Mouse (Mus musculus) forebrain, embryonic 12.5 days (tissue): ENCODE results near the gene Hist1h1e. TPM values are rescaled to one million over a fixed set of nuclear protein-coding genes. Genes with fewer than 3 reads are reported as not detected.
"Not testable (repeated sequence)": the region's sequence is repeated elsewhere in the genome, so short reads cannot be mapped to it uniquely, and the experiment has no call there.

ENCODE experiments used
- ATAC-seq: fragments of 200-750 bp; cut with Nextera tagmentation; 2 replicates; pipeline ENCODE4 v1.8.0; 2017; ENCODE audit warnings: moderate TSS enrichment; ENCODE audit not compliant: low FRiP score
- H3K27ac ChIP-seq: fragments of 300-500 bp; sonication (generic); 2 replicates; pipeline ENCODE4 v1.5.1; 2016; ENCODE audit warnings: mild to moderate bottlenecking
- H3K27me3 ChIP-seq: fragments of 300-500 bp; sonication (generic); 2 replicates; pipeline ENCODE4 v1.6.1; 2016; ENCODE audit warnings: mild to moderate bottlenecking
- H3K36me3 ChIP-seq: fragments of 300-500 bp; sonication (generic); replicated peaks from 2 replicates; pipeline ENCODE4 v1.6.1; 2016; ENCODE audit warnings: mild to moderate bottlenecking
- H3K4me1 ChIP-seq: fragments of 300-500 bp; sonication (generic); 2 replicates; pipeline ENCODE4 v1.6.1; 2016
- H3K4me2 ChIP-seq: fragments of 300-500 bp; sonication (generic); 2 replicates; pipeline ENCODE4 v1.6.1; 2016; ENCODE audit warnings: mild to moderate bottlenecking, moderate library complexity
- H3K4me3 ChIP-seq: fragments of 300-500 bp; sonication (generic); replicated peaks from 2 replicates; pipeline ENCODE4 v1.5.1; 2016; ENCODE audit warnings: mild to moderate bottlenecking
- H3K9ac ChIP-seq: fragments of 300-500 bp; sonication (generic); 2 replicates; pipeline ENCODE4 v1.6.1; 2016; ENCODE audit warnings: mild to moderate bottlenecking
- H3K9me3 ChIP-seq: fragments of 300-500 bp; sonication (generic); 2 replicates; pipeline ENCODE4 v1.6.1; 2016
- WGBS: fragments of 180-500 bp; shearing (Covaris S2); methylation state at CpG from one replicate; pipeline ENCODE4 v1.1.7; 2016; 5-methylcytosine and 5-hydroxymethylcytosine counted together
- polyA plus RNA-seq: library from polyadenylated mRNA; unstranded; fragments of >200 nt; fragmentation: Nextera tagmentation; extraction: Ambion mirVana; gene quantifications from 2 replicates; pipeline ENCODE4 v1.2.1, GENCODE M21; 2016

Hist1h1e gene
- 26.3 and 26.6 TPM in 2 replicates for polyA plus RNA-seq

GRCm38 (mm10) chr13:23622175-23622671, at the start of gene Hist1h1e:
TSS of gene Hist1h1e (minus strand) at chr13:23622558.
- peaks cover 17% of the 10 kb centered on the region for H3K4me1 ChIP-seq
- not testable (repeated sequence) for H3K36me3 ChIP-seq, H3K9me3 ChIP-seq, H3K27me3 ChIP-seq
- peak within 1 kb of the TSS; percentile 92 for H3K9ac ChIP-seq
- under 1% methylated on average over 50 of the region's 53 CpGs for WGBS
- peak; percentile 96 for ATAC-seq
- H3K4me2 ChIP-seq: peak within 1 kb of the TSS; percentile 76
- H3K4me3 ChIP-seq: peak within 1 kb of the TSS; percentile 58
- peak within 1 kb of the TSS; percentile 98 for H3K27ac ChIP-seq

DNA sequence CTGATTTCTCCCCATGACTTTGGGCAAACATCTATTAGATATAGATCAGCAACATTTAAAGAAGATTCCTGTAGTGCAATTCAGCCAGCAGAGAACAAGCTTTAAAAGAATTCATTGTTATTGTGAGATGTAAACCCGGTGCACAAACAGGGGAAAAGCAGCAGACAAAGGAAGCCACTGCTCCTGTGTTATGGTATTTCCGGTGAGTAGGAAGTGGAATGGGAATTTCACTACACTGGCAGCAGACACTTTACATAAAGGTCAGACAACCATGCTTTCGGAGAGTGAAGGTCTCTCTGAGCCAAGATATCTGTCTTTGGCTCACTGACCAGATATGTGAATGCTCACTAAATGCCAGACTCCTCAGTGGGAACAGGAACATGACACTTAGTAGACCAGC, 40.2 kb upstream of the Hist1h1e start:
- Histone ChIP-seq H3K4me1 (no peaks in the 10 kb centered on the region), H3K4me3 (no peak overlapping the region), H3K36me3 (no peaks in the 10 kb centered on the region), H3K27ac (no peak overlapping the region), H3K4me2 (no peak overlapping the region), H3K9ac (no peak overlapping the region), H3K9me3 (no peaks in the 10 kb centered on the region), H3K27me3 (no peaks in the 10 kb centered on the region)
- 83% methylated on average over 3 of the region's 3 CpGs for WGBS
- ATAC-seq: no peak

GRCm38 (mm10) chr13:23659636-23660366, 37.4 kb upstream of the Hist1h1e start:
- H3K9me3 ChIP-seq: no peaks in the 10 kb centered on the region
- WGBS: 78% methylated on average over 6 of the region's 6 CpGs
- no peak overlapping the region for H3K27ac ChIP-seq
- ATAC-seq: no peak
- H3K4me1 ChIP-seq: no peaks in the 10 kb centered on the region
- H3K9ac ChIP-seq: no peak overlapping the region
- H3K27me3 ChIP-seq: no peaks in the 10 kb centered on the region
- no peak overlapping the region for H3K4me2 ChIP-seq
- no peaks in the 10 kb centered on the region for H3K36me3 ChIP-seq
- no peak overlapping the region for H3K4me3 ChIP-seq

- Histone ChIP-seq H3K4me3 (no peak overlapping the region), H3K27me3 (no peaks in the 10 kb centered on the region), H3K9ac (no peak overlapping the region), H3K36me3 (no peaks in the 10 kb centered on the region), H3K4me1 (no peaks in the 10 kb centered on the region), H3K4me2 (no peak overlapping the region), H3K9me3 (no peaks in the 10 kb centered on the region), H3K27ac (no peak overlapping the region)
- WGBS: 40% methylated on average over 1 of the region's 1 CpGs
- ATAC-seq: no peak
Observed at GRCm38 (mm10) chr13:23630653-23631052, 8.3 kb upstream of the Hist1h1e start.

DNA sequence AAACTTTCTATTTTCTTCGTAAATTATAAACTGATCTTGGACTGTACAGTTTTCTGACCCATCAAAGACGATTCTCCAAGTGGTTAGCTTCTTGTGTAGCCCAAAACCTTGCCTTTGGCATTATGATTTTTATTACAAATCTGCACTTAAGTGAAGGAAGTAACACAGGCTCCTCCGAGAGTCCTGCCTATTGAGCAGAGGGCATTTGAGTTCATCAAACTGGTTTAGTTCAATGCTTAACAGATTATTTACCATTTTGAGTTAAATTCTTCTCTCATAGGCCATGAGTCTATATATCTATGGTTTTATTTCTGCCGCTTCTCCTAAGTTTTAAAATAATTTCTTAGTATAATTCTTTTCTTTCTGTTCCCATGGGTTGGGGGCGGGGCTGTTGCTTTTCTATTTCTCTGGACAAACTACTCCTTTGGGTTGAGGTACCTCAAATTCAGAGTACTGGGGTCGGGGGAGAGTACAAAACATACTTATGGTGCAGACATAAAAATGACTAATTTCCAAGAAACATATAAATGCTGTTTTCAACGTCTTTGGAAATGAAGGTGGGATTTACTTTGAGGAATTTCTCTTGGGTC, 598 bp upstream of the Hist1h1e start:
- Histone ChIP-seq H3K27me3 (0 out of 2 replicates have a peak, but pooled peaks cover 3% of the 10 kb centered on the region), H3K9me3 (no peaks in the 10 kb centered on the region), H3K9ac (peak overlapping the region; percentile 92), H3K27ac (peak overlapping the region; percentile 98), H3K4me2 (peak overlapping the region; percentile 76), H3K36me3 (no peaks in the 10 kb centered on the region), H3K4me1 (peaks cover 17% of the 10 kb centered on the region), H3K4me3 (peak overlapping the region; percentile 58)
- WGBS: 30% methylated on average over 7 of the region's 7 CpGs
- ATAC-seq: no peak

- peak overlapping the region; percentile 58 for H3K4me3 ChIP-seq
- peak overlapping the region; percentile 76 for H3K4me2 ChIP-seq
- peaks cover 17% of the 10 kb centered on the region for H3K4me1 ChIP-seq
- ATAC-seq: peak; percentile 78
- H3K9ac ChIP-seq: peak overlapping the region; percentile 92
- H3K27ac ChIP-seq: peak overlapping the region; percentile 98
- 0 out of 2 replicates have a peak, but pooled peaks cover 3% of the 10 kb centered on the region for H3K27me3 ChIP-seq
- under 1% methylated on average over 18 of the region's 18 CpGs for WGBS
- H3K36me3 ChIP-seq: no peaks in the 10 kb centered on the region
- H3K9me3 ChIP-seq: no peaks in the 10 kb centered on the region
Observed at GRCm38 (mm10) chr13:23621532-23622174, 705 bp downstream of the Hist1h1e start.

- 1% methylated on average over 27 of the region's 27 CpGs for WGBS
- Histone ChIP-seq H3K4me1 (peaks cover 17% of the 10 kb centered on the region), H3K4me3 (peak within 1 kb of the TSS; percentile 58), H3K9ac (peak within 1 kb of the TSS; percentile 92), H3K27me3 (0 out of 2 replicates have a peak, but pooled peaks cover 3% of the 10 kb centered on the region), H3K36me3 (no peaks in the 10 kb centered on the region), H3K27ac (peak within 1 kb of the TSS; percentile 98), H3K9me3 (no peaks in the 10 kb centered on the region), H3K4me2 (peak within 1 kb of the TSS; percentile 76)
- ATAC-seq: peak; percentile 83
Observed at GRCm38 (mm10) chr13:23620733-23621531, 1.4 kb downstream of the Hist1h1e start, which contains the start of gene Hist1h2be. TSS of gene Hist1h2be (minus strand) at chr13:23621124.

- peak overlapping the region; percentile 64 for H3K9ac ChIP-seq
- H3K4me2 ChIP-seq: peak overlapping the region; percentile 76
- peak overlapping the region; percentile 98 for H3K27ac ChIP-seq
- 54% methylated on average over 12 of the region's 12 CpGs for WGBS
- peak overlapping the region; percentile 58 for H3K4me3 ChIP-seq
- no peaks in the 10 kb centered on the region for H3K9me3 ChIP-seq
- ATAC-seq: no peak
- no peaks in the 10 kb centered on the region for H3K27me3 ChIP-seq
- no peaks in the 10 kb centered on the region for H3K36me3 ChIP-seq
- H3K4me1 ChIP-seq: peaks cover 17% of the 10 kb centered on the region
Observed at GRCm38 (mm10) chr13:23620056-23620732, 2.2 kb downstream of the Hist1h1e start.

DNA sequence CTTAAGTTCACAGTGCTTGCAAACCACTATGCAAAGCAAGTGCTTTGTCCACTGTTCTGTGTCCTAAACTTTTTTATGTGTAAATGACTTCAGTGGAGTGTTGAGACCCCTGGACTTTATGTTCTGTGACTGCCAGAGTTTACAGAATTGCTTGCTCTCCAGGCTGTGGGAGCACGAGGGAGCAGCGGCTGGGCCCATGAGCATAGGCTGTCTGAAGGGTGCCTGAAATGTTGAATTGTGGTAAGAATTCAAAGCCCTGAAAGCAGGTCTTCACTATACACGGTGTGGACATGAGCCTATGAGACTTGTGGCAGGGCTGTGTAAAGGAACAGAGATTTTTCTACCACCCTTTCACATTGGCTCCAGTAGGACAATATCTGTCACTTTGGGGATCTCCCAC, 10.7 kb downstream of the Hist1h1e start:
- Histone ChIP-seq H3K4me2 (no peak overlapping the region), H3K9me3 (no peaks in the 10 kb centered on the region), H3K27me3 (no peaks in the 10 kb centered on the region), H3K36me3 (no peaks in the 10 kb centered on the region), H3K27ac (no peak overlapping the region), H3K4me1 (no peaks in the 10 kb centered on the region), H3K9ac (no peak overlapping the region), H3K4me3 (no peak overlapping the region)
- 89% methylated on average over 3 of the region's 3 CpGs for WGBS
- ATAC-seq: no peak

DNA sequence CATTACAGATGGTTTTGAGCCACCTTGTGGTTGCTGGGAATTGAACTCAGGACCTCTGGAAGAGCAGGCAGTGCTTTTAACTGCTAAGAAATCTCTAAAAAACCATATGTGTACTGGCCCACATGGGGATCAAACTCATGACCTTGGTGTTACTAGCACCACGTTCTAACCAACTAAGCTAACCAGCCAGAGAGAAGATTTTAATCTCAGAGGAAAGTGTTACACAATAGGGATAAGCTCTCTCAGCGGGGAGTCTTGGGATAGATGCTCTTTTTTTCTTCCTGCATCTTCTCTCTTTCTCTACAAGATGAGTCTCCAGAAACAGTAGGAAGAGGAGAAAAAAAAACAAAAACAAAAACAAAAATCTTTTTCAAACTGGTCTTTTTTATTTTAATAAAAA, 12.0 kb downstream of the Hist1h1e start:
- Histone ChIP-seq H3K9me3 (no peaks in the 10 kb centered on the region), H3K27ac (no peak overlapping the region), H3K4me1 (no peaks in the 10 kb centered on the region), H3K4me3 (no peak overlapping the region), H3K36me3 (no peaks in the 10 kb centered on the region), H3K4me2 (no peak overlapping the region), H3K27me3 (no peaks in the 10 kb centered on the region), H3K9ac (no peak overlapping the region)
- 73% methylated on average over 2 of the region's 2 CpGs for WGBS
- ATAC-seq: no peak

DNA sequence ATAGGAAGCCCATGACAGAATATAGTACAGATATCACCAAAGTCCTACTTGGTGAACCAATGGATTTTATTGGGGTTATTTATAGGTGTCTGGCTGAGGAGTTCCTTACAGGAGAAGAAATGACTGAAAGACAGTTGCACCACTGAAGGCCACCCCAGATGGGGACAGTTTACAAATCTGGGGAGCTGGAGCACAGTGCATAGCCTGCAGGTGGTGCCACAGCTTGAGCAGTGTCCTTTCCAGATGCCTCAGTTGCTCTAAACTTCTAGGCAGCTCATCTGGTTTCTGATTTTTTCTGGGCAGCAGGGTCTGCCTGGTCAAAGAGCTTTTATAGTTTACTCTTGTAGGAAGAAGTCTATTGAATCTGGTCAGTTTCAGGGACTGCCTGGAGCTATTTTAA, 12.5 kb downstream of the Hist1h1e start:
- Histone ChIP-seq H3K27me3 (no peaks in the 10 kb centered on the region), H3K4me1 (no peaks in the 10 kb centered on the region), H3K9ac (no peak overlapping the region), H3K9me3 (no peaks in the 10 kb centered on the region), H3K27ac (no peak overlapping the region), H3K4me3 (no peak overlapping the region), H3K4me2 (no peak overlapping the region), H3K36me3 (no peaks in the 10 kb centered on the region)
- no peak for ATAC-seq
